Mouse (Mus musculus) liver, embryonic 14.5 days (tissue): ENCODE results near the gene Fam71f2.

Experiments used
- CTCF ChIP-seq: IDR thresholded peaks from 2 replicates; pipeline ENCODE4 v1.5.1; 2016; ENCODE audit warnings: antibody characterized with exemption, low read depth, control low read depth
- EP300 ChIP-seq: IDR thresholded peaks from 2 replicates; pipeline ENCODE4 v1.6.1; 2016; ENCODE audit warnings: antibody characterized with exemption, low read depth

GRCm38 (mm10) chr6:29232321-29232720, 47.1 kb upstream of the Fam71f2 start:
- no peak for TF ChIP-seq CTCF
- TF ChIP-seq EP300: no peak
